Mouse (Mus musculus): ENCODE data around the gene Disp3. TPM values are rescaled to one million over a fixed set of nuclear protein-coding genes. Genes with fewer than 3 reads are reported as not detected.

The Disp3 gene
- polyA plus RNA-seq, 1 experiment from 2014 or later = 0.04 TPM

- no peak for ATAC-seq (ENCODE audit: low FRiP score, low TSS enrichment)
- TF ChIP-seq CTCF (IDR thresholded peaks at IDR 0.05; ENCODE audit: low read depth) (no peak), EP300 (optimal IDR thresholded peaks at IDR 0.05) (no peak)
- WGBS = 62% methylated on average over 6 of the region's 6 CpGs
Observed at GRCm38 (mm10) chr4:148297640-148298039, 9.9 kb upstream of the Disp3 start.

GRCm38 (mm10) chr4:148293319-148293718 lies 5.6 kb upstream of the Disp3 start:
- ATAC-seq (ENCODE audit: low FRiP score, low TSS enrichment) = no peak
- H3K9me3 ChIP-seq (ENCODE audit: control insufficient read depth, low read length) = no peaks in the 10 kb centered on the region
- no peak overlapping the region for H3K4me3 ChIP-seq (ENCODE audit: low read depth, low read length)
- DNase-seq (ENCODE audit: low spot score) = peak; percentile 55
- no peak overlapping the region for H3K9ac ChIP-seq (ENCODE audit: low read length)
- H3K27ac ChIP-seq (replicated peaks) = no peak overlapping the region
- 0 out of 2 replicates have a peak, but pooled peaks cover 2% of the 10 kb centered on the region for H3K27me3 ChIP-seq (ENCODE audit: control insufficient read depth, insufficient read depth, low read length)
- TF ChIP-seq EP300 (optimal IDR thresholded peaks at IDR 0.05) = no peak
- no peaks in the 10 kb centered on the region for H3K4me1 ChIP-seq (replicated peaks; ENCODE audit: control insufficient read depth, insufficient read depth)
- WGBS = 17% methylated on average over 5 of the region's 5 CpGs
- H3K4me2 ChIP-seq (replicated peaks; ENCODE audit: low read depth) = no peak overlapping the region
- no peaks in the 10 kb centered on the region for H3K36me3 ChIP-seq (ENCODE audit: control insufficient read depth, insufficient read depth, low read length)

More at GRCm38 (mm10) chr4:148297640-148298039, 9.9 kb upstream of the Disp3 start:
- no peaks in the 10 kb centered on the region for H3K27me3 ChIP-seq (ENCODE audit: control insufficient read depth, insufficient read depth, low read length)
- no peak overlapping the region for H3K27ac ChIP-seq (replicated peaks)
- H3K4me2 ChIP-seq (replicated peaks; ENCODE audit: low read depth) = no peak overlapping the region
- no peak overlapping the region for H3K9ac ChIP-seq (ENCODE audit: low read length)
- no peak overlapping the region for H3K4me3 ChIP-seq (ENCODE audit: low read depth, low read length)
- H3K36me3 ChIP-seq (ENCODE audit: control insufficient read depth, insufficient read depth, low read length) = no peaks in the 10 kb centered on the region
- no peaks in the 10 kb centered on the region for H3K4me1 ChIP-seq (replicated peaks; ENCODE audit: control insufficient read depth, insufficient read depth)
- DNase-seq (ENCODE audit: low spot score) = no peak
- no peaks in the 10 kb centered on the region for H3K9me3 ChIP-seq (ENCODE audit: control insufficient read depth, low read length)

- H3K9ac ChIP-seq (ENCODE audit: low read length) = no peak overlapping the region
- no peak for ATAC-seq (ENCODE audit: low FRiP score, low TSS enrichment)
- H3K27me3 ChIP-seq (ENCODE audit: control insufficient read depth, insufficient read depth, low read length) = peaks cover 11% of the 10 kb centered on the region
- no peak overlapping the region for H3K4me2 ChIP-seq (replicated peaks; ENCODE audit: low read depth)
- no peak for DNase-seq (ENCODE audit: low spot score)
- H3K4me1 ChIP-seq (replicated peaks; ENCODE audit: control insufficient read depth, insufficient read depth) = no peaks in the 10 kb centered on the region
- H3K4me3 ChIP-seq (ENCODE audit: low read depth, low read length) = no peak overlapping the region
- TF ChIP-seq CTCF (IDR thresholded peaks at IDR 0.05; ENCODE audit: low read depth) (no peak), EP300 (optimal IDR thresholded peaks at IDR 0.05) (no peak)
- H3K36me3 ChIP-seq (ENCODE audit: control insufficient read depth, insufficient read depth, low read length) = no peaks in the 10 kb centered on the region
- no peak overlapping the region for H3K27ac ChIP-seq (replicated peaks)
- H3K9me3 ChIP-seq (ENCODE audit: control insufficient read depth, low read length) = no peaks in the 10 kb centered on the region
- 70% methylated on average over 10 of the region's 10 CpGs for WGBS
Observed at GRCm38 (mm10) chr4:148291849-148292248, 4.1 kb upstream of the Disp3 start.

DNA sequence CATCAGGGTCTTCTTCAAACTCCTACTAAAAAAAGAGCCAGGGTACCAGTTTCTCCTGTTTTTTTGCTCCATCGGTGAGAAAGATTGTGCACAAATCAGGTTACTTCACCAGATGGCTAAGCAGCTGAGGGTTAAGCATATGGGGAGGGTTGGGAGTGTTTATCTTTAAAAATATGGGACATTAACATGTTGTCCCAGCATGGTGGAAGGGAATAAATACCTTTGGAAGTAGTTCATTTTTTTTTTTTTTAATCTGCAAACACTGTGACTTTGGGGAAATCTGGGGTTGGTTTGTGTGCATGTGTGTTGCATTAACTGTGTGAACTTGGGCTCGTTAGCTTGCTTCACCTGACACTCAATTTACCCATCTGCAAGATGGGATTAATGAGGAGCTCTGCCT lies 3.3 kb upstream of the Disp3 start:
- WGBS = 68% methylated on average over 2 of the region's 2 CpGs
- peaks cover 15% of the 10 kb centered on the region for H3K27me3 ChIP-seq (ENCODE audit: control insufficient read depth, insufficient read depth, low read length)
- TF ChIP-seq CTCF (IDR thresholded peaks at IDR 0.05; ENCODE audit: low read depth) (no peak), EP300 (optimal IDR thresholded peaks at IDR 0.05) (no peak)
- no peak overlapping the region for H3K4me3 ChIP-seq (ENCODE audit: low read depth, low read length)
- ATAC-seq (ENCODE audit: low FRiP score, low TSS enrichment) (no peak), DNase-seq (ENCODE audit: low spot score) (no peak)
- H3K4me1 ChIP-seq (replicated peaks; ENCODE audit: control insufficient read depth, insufficient read depth) = no peaks in the 10 kb centered on the region
- no peaks in the 10 kb centered on the region for H3K36me3 ChIP-seq (ENCODE audit: control insufficient read depth, insufficient read depth, low read length)
- no peaks in the 10 kb centered on the region for H3K9me3 ChIP-seq (ENCODE audit: control insufficient read depth, low read length)
- H3K4me2 ChIP-seq (replicated peaks; ENCODE audit: low read depth) = no peak overlapping the region
- H3K27ac ChIP-seq (replicated peaks) = no peak overlapping the region
- no peak overlapping the region for H3K9ac ChIP-seq (ENCODE audit: low read length)

DNA sequence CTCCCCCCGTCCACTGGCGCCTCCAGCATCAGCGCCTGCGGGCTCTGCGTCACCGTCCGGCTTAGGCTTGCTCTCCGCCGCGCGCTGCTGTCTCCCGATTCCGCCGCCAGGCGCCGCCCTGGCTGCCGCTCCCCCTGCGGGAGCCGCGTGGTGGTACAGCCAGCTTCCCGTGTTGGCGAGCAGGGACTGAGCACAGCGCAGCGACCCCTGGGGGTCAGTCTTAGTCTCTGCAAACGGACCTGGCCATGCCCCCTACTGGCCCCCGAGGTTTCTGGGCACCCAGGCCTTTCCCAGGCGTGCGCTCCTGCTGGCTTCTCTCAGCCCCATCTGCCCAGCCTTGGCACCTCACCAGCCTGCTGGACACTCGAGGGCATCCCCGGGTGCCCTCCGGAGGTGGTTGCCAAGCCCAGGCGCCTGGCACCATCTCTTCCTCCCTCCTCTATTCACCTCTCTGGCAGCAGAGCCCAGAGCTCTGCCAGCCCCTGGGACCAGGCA lies 337 bp upstream of the Disp3 start:
- Histone ChIP-seq H3K4me1 (replicated peaks; ENCODE audit: control insufficient read depth, insufficient read depth) (no peaks in the 10 kb centered on the region), H3K9ac (ENCODE audit: low read length) (no peak overlapping the region), H3K9me3 (ENCODE audit: control insufficient read depth, low read length) (no peaks in the 10 kb centered on the region), H3K36me3 (ENCODE audit: control insufficient read depth, insufficient read depth, low read length) (no peaks in the 10 kb centered on the region), H3K4me2 (replicated peaks; ENCODE audit: low read depth) (peak overlapping the region; percentile 54), H3K27me3 (ENCODE audit: control insufficient read depth, insufficient read depth, low read length) (peaks cover 15% of the 10 kb centered on the region), H3K4me3 (ENCODE audit: low read depth, low read length) (peak overlapping the region; percentile 29), H3K27ac (replicated peaks) (no peak overlapping the region)
- 4% methylated on average over 22 of the region's 32 CpGs for WGBS
- DNase-seq (ENCODE audit: low spot score) = peak; percentile 82
- ATAC-seq (ENCODE audit: low FRiP score, low TSS enrichment) = peak; percentile 86
- TF ChIP-seq CTCF (IDR thresholded peaks at IDR 0.05; ENCODE audit: low read depth) = peak; percentile 91
- no peak for TF ChIP-seq EP300 (optimal IDR thresholded peaks at IDR 0.05)

DNA sequence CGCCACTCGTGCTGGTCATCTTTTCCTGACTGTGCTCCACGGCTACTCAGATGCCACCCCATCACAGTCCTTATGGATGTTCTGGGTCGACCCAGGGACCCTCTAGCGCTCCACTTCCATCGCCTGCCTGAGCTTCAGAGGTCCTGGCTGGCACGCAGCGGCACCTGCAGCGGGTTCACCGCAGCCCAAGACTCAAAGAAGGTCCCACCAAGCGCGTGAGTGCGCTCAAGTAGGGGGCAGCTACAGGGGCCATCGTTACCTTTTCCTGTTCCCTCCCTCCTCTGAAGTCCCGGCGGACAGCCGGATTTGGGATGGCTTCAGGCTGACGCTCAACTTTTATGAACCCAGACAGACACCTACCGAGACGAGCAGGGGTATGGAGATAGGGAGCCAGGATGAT lies 724 bp downstream of the Disp3 start:
- H3K36me3 ChIP-seq (ENCODE audit: control insufficient read depth, insufficient read depth, low read length) = no peaks in the 10 kb centered on the region
- no peak overlapping the region for H3K9ac ChIP-seq (ENCODE audit: low read length)
- H3K9me3 ChIP-seq (ENCODE audit: control insufficient read depth, low read length) = no peaks in the 10 kb centered on the region
- TF ChIP-seq CTCF (IDR thresholded peaks at IDR 0.05; ENCODE audit: low read depth) (no peak), EP300 (optimal IDR thresholded peaks at IDR 0.05) (no peak)
- H3K4me1 ChIP-seq (replicated peaks; ENCODE audit: control insufficient read depth, insufficient read depth) = no peaks in the 10 kb centered on the region
- ATAC-seq (ENCODE audit: low FRiP score, low TSS enrichment) = no peak
- 3% methylated on average over 20 of the region's 20 CpGs for WGBS
- no peak for DNase-seq (ENCODE audit: low spot score)
- H3K4me3 ChIP-seq (ENCODE audit: low read depth, low read length) = no peak overlapping the region
- H3K4me2 ChIP-seq (replicated peaks; ENCODE audit: low read depth) = no peak overlapping the region; the same call in 1 of the 2 replicates
- no peak overlapping the region for H3K27ac ChIP-seq (replicated peaks)
- H3K27me3 ChIP-seq (ENCODE audit: control insufficient read depth, insufficient read depth, low read length) = peaks cover 15% of the 10 kb centered on the region

Measured in stomach, postnatal 0 days (tissue).